Mouse (Mus musculus): Measurements from ENCODE around the gene Eepd1. TPM values are rescaled to one million over a fixed set of nuclear protein-coding genes. Genes with fewer than 3 reads are reported as not detected.

Eepd1 gene
- polyA plus RNA-seq, 1 experiment from 2014 or later, result 6.0 TPM

- Histone ChIP-seq H3K4me1 (replicated peaks; ENCODE audit: control insufficient read depth, insufficient read depth, low read length) (peaks cover 3% of the 10 kb centered on the region; the same call in 1 of the 2 replicates), H3K4me2 (ENCODE audit: low read length) (no peak overlapping the region), H3K4me3 (ENCODE audit: low read depth, low read length) (no peak overlapping the region), H3K9me3 (ENCODE audit: control insufficient read depth, low read length) (no peaks in the 10 kb centered on the region), H3K36me3 (ENCODE audit: control insufficient read depth, insufficient read depth, low read length) (no peaks in the 10 kb centered on the region), H3K27me3 (replicated peaks; ENCODE audit: control insufficient read depth, insufficient read depth, low read length) (no peaks in the 10 kb centered on the region), H3K27ac (ENCODE audit: low read depth) (no peak overlapping the region), H3K9ac (ENCODE audit: low read length) (no peak overlapping the region)
- WGBS, result 92% methylated on average over 10 of the region's 10 CpGs
- no peak for DNase-seq (ENCODE audit: low spot score)
- ATAC-seq (replicated peaks; ENCODE audit: low FRiP score, low TSS enrichment, low read depth), result no peak
These were observed 14.3 kb downstream of the Eepd1 start for GRCm38 (mm10) chr9:25495601-25496000.

DNA sequence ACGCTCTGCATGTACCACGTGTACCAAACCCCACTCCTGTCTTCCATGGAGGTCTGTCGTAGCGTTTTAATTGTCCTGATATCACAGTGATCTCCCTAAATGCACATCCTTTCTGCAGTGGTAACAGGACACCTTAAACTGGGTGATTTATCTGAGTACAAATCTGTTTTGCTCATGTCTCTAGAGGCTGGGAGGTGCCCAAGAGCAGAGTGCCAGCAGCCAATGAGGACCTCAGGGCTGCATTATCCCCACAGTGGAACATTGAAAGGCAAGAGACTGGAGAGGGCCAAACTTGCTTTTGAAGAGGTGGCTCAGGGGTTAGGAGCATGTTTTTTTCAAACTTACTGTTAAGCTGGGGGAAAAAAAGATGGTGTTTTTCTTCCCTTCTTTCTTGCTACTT lies 14.8 kb downstream of the Eepd1 start:
- ATAC-seq (replicated peaks; ENCODE audit: low FRiP score, low TSS enrichment, low read depth), result no peak

GRCm38 (mm10) chr9:25496703-25497102 lies 15.4 kb downstream of the Eepd1 start:
- Histone ChIP-seq H3K4me1 (replicated peaks; ENCODE audit: control insufficient read depth, insufficient read depth, low read length) (peaks cover 3% of the 10 kb centered on the region; the same call in 1 of the 2 replicates), H3K9me3 (ENCODE audit: control insufficient read depth, low read length) (no peaks in the 10 kb centered on the region), H3K36me3 (ENCODE audit: control insufficient read depth, insufficient read depth, low read length) (no peaks in the 10 kb centered on the region), H3K9ac (ENCODE audit: low read length) (no peak overlapping the region), H3K4me3 (ENCODE audit: low read depth, low read length) (no peak overlapping the region), H3K27me3 (replicated peaks; ENCODE audit: control insufficient read depth, insufficient read depth, low read length) (no peaks in the 10 kb centered on the region), H3K4me2 (ENCODE audit: low read length) (no peak overlapping the region), H3K27ac (ENCODE audit: low read depth) (no peak overlapping the region)
- 98% methylated on average over 2 of the region's 2 CpGs for WGBS
- DNase-seq (ENCODE audit: low spot score) (no peak), ATAC-seq (replicated peaks; ENCODE audit: low FRiP score, low TSS enrichment, low read depth) (no peak)

More for the DNA sequence above, 14.8 kb downstream of the Eepd1 start:
- no peaks in the 10 kb centered on the region for H3K36me3 ChIP-seq (ENCODE audit: control insufficient read depth, insufficient read depth, low read length)
- H3K27ac ChIP-seq (ENCODE audit: low read depth), result no peak overlapping the region
- H3K4me3 ChIP-seq (ENCODE audit: low read depth, low read length), result no peak overlapping the region
- H3K4me2 ChIP-seq (ENCODE audit: low read length), result no peak overlapping the region
- no peak for DNase-seq (ENCODE audit: low spot score)
- no peak overlapping the region for H3K9ac ChIP-seq (ENCODE audit: low read length)
- 78% methylated on average over 4 of the region's 4 CpGs for WGBS
- no peaks in the 10 kb centered on the region for H3K27me3 ChIP-seq (replicated peaks; ENCODE audit: control insufficient read depth, insufficient read depth, low read length)
- H3K4me1 ChIP-seq (replicated peaks; ENCODE audit: control insufficient read depth, insufficient read depth, low read length), result peaks cover 3% of the 10 kb centered on the region; the same call in 1 of the 2 replicates
- H3K9me3 ChIP-seq (ENCODE audit: control insufficient read depth, low read length), result no peaks in the 10 kb centered on the region

DNA sequence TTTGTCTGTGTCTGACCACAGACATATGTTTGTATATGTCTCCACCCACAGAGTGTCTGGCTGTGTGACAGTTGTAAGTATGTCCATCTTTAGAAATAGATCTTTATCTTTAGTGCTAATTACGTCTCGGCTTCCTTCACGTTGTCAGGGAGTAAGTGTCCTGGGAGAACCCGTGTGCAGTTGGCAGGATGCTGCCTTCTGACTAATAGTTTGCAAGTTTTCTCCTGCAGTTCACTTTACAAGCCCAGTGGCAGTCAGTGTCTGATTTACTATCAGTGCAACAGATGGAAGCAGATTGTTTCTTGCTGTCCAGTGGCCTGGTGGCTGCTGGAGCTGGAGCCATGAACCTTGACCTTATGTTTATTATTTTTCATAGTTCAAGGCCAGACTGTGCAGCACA lies 17.4 kb downstream of the Eepd1 start:
- Histone ChIP-seq H3K36me3 (ENCODE audit: control insufficient read depth, insufficient read depth, low read length) (no peaks in the 10 kb centered on the region), H3K4me1 (replicated peaks; ENCODE audit: control insufficient read depth, insufficient read depth, low read length) (peaks cover 3% of the 10 kb centered on the region; the same call in 1 of the 2 replicates), H3K9ac (ENCODE audit: low read length) (no peak overlapping the region), H3K4me3 (ENCODE audit: low read depth, low read length) (no peak overlapping the region), H3K27ac (ENCODE audit: low read depth) (no peak overlapping the region), H3K4me2 (ENCODE audit: low read length) (no peak overlapping the region), H3K9me3 (ENCODE audit: control insufficient read depth, low read length) (no peaks in the 10 kb centered on the region), H3K27me3 (replicated peaks; ENCODE audit: control insufficient read depth, insufficient read depth, low read length) (no peaks in the 10 kb centered on the region)
- 16% methylated on average over 4 of the region's 4 CpGs for WGBS
- no peak for ATAC-seq (replicated peaks; ENCODE audit: low FRiP score, low TSS enrichment, low read depth)
- DNase-seq (ENCODE audit: low spot score), result no peak

DNA sequence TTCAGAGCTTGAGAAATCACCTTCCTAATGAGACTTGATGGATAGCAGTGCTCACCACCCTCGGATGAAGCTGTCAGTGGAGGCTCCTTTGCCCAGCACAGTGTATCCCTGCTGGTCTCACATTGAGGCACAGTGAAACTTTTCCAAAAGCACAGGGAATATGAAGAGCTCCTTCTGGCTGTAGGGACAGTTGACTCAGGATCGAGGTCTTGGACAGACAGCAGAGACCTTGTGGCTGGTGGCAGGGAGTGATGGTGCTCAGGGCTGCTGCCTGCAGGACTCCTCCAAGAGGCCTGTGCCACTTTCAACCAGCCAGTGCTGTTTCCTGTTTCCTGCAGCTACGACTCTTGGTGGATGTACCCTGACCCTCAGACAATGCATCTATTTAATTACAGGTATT lies 18.0 kb downstream of the Eepd1 start:
- ATAC-seq (replicated peaks; ENCODE audit: low FRiP score, low TSS enrichment, low read depth) (no peak), DNase-seq (ENCODE audit: low spot score) (no peak)
- H3K27ac ChIP-seq (ENCODE audit: low read depth), result no peak overlapping the region
- H3K27me3 ChIP-seq (replicated peaks; ENCODE audit: control insufficient read depth, insufficient read depth, low read length), result no peaks in the 10 kb centered on the region
- H3K4me3 ChIP-seq (ENCODE audit: low read depth, low read length), result no peak overlapping the region
- H3K4me1 ChIP-seq (replicated peaks; ENCODE audit: control insufficient read depth, insufficient read depth, low read length), result peaks cover 3% of the 10 kb centered on the region; the same call in 1 of the 2 replicates
- no peaks in the 10 kb centered on the region for H3K9me3 ChIP-seq (ENCODE audit: control insufficient read depth, low read length)
- H3K36me3 ChIP-seq (ENCODE audit: control insufficient read depth, insufficient read depth, low read length), result no peaks in the 10 kb centered on the region
- 32% methylated on average over 3 of the region's 3 CpGs for WGBS
- no peak overlapping the region for H3K9ac ChIP-seq (ENCODE audit: low read length)
- H3K4me2 ChIP-seq (ENCODE audit: low read length), result no peak overlapping the region

- no peaks in the 10 kb centered on the region for H3K9me3 ChIP-seq (ENCODE audit: control insufficient read depth, low read length)
- H3K27me3 ChIP-seq (replicated peaks; ENCODE audit: control insufficient read depth, insufficient read depth, low read length), result no peaks in the 10 kb centered on the region
- no peak overlapping the region for H3K4me2 ChIP-seq (ENCODE audit: low read length)
- no peak for ATAC-seq (replicated peaks; ENCODE audit: low FRiP score, low TSS enrichment, low read depth)
- H3K4me1 ChIP-seq (replicated peaks; ENCODE audit: control insufficient read depth, insufficient read depth, low read length), result peaks cover 3% of the 10 kb centered on the region; the same call in 1 of the 2 replicates
- WGBS, result 79% methylated on average over 2 of the region's 2 CpGs
- no peak overlapping the region for H3K27ac ChIP-seq (ENCODE audit: low read depth)
- DNase-seq (ENCODE audit: low spot score), result no peak
- H3K4me3 ChIP-seq (ENCODE audit: low read depth, low read length), result no peak overlapping the region
- H3K36me3 ChIP-seq (ENCODE audit: control insufficient read depth, insufficient read depth, low read length), result no peaks in the 10 kb centered on the region
- no peak overlapping the region for H3K9ac ChIP-seq (ENCODE audit: low read length)
These were observed 18.7 kb downstream of the Eepd1 start for GRCm38 (mm10) chr9:25500031-25500430.

DNA sequence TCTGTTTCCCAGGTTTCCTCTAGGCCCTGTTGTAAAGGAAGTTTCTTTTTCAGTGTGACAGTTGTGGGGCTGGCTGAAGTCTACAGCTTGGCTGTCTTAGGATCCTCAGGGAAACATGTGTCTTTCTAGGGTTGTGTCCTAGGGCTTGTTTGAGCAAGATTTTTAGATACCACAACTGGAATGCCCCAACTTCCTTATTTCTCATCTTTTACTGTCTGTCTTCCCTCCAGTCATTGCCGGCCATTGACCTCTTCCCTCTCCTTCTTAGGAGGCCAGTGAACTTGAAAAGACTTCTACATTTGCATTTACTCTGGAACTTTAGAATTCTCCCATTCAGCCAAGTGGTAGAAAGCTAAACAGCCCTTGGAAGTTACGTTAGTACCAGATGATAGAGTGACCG lies 27.5 kb downstream of the Eepd1 start:
- DNase-seq (ENCODE audit: low spot score) (no peak), ATAC-seq (replicated peaks; ENCODE audit: low FRiP score, low TSS enrichment, low read depth) (no peak)
- Histone ChIP-seq H3K4me3 (ENCODE audit: low read depth, low read length) (no peak overlapping the region), H3K36me3 (ENCODE audit: control insufficient read depth, insufficient read depth, low read length) (no peaks in the 10 kb centered on the region), H3K27ac (ENCODE audit: low read depth) (no peak overlapping the region), H3K9ac (ENCODE audit: low read length) (no peak overlapping the region), H3K4me2 (ENCODE audit: low read length) (no peak overlapping the region), H3K27me3 (replicated peaks; ENCODE audit: control insufficient read depth, insufficient read depth, low read length) (no peaks in the 10 kb centered on the region), H3K9me3 (ENCODE audit: control insufficient read depth, low read length) (no peaks in the 10 kb centered on the region), H3K4me1 (replicated peaks; ENCODE audit: control insufficient read depth, insufficient read depth, low read length) (no peaks in the 10 kb centered on the region)
- WGBS, result 87% methylated on average over 3 of the region's 3 CpGs

GRCm38 (mm10) chr9:25510572-25510971 lies 29.2 kb downstream of the Eepd1 start:
- no peaks in the 10 kb centered on the region for H3K27me3 ChIP-seq (replicated peaks; ENCODE audit: control insufficient read depth, insufficient read depth, low read length)
- no peak for DNase-seq (ENCODE audit: low spot score)
- no peaks in the 10 kb centered on the region for H3K9me3 ChIP-seq (ENCODE audit: control insufficient read depth, low read length)
- H3K36me3 ChIP-seq (ENCODE audit: control insufficient read depth, insufficient read depth, low read length), result no peaks in the 10 kb centered on the region
- 87% methylated on average over 11 of the region's 11 CpGs for WGBS
- no peak overlapping the region for H3K9ac ChIP-seq (ENCODE audit: low read length)
- H3K4me3 ChIP-seq (ENCODE audit: low read depth, low read length), result no peak overlapping the region
- H3K4me1 ChIP-seq (replicated peaks; ENCODE audit: control insufficient read depth, insufficient read depth, low read length), result no peaks in the 10 kb centered on the region
- ATAC-seq (replicated peaks; ENCODE audit: low FRiP score, low TSS enrichment, low read depth), result no peak
- no peak overlapping the region for H3K27ac ChIP-seq (ENCODE audit: low read depth)
- H3K4me2 ChIP-seq (ENCODE audit: low read length), result no peak overlapping the region

DNA sequence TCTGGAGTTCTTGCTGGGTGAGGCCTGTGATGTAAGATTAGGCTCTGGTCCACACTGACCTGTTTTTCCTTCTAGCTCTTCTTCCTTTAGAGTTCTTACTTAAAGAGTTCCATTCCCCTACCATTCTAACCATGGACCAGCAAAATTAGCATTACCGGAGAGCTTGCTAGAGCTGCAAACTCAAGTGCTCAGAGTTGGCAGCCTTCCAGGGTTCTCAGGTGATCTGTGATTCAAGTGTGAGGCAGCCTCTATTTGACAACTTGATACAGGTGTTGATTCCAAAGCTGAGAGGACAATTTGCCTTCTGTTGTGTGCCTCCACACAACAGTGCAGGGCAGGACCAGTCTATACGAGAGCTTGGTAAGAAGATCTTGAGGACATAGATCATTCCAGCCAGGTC lies 31.7 kb downstream of the Eepd1 start:
- WGBS, result 63% methylated on average over 2 of the region's 2 CpGs
- H3K9ac ChIP-seq (ENCODE audit: low read length), result no peak overlapping the region

More for the DNA sequence above, 31.7 kb downstream of the Eepd1 start:
- H3K27ac ChIP-seq (ENCODE audit: low read depth), result no peak overlapping the region
- H3K27me3 ChIP-seq (replicated peaks; ENCODE audit: control insufficient read depth, insufficient read depth, low read length), result no peaks in the 10 kb centered on the region
- H3K4me2 ChIP-seq (ENCODE audit: low read length), result no peak overlapping the region
- H3K36me3 ChIP-seq (ENCODE audit: control insufficient read depth, insufficient read depth, low read length), result no peaks in the 10 kb centered on the region
- DNase-seq (ENCODE audit: low spot score) (no peak), ATAC-seq (replicated peaks; ENCODE audit: low FRiP score, low TSS enrichment, low read depth) (no peak)
- H3K4me1 ChIP-seq (replicated peaks; ENCODE audit: control insufficient read depth, insufficient read depth, low read length), result peaks cover 3% of the 10 kb centered on the region; the same call in 1 of the 2 replicates
- no peak overlapping the region for H3K4me3 ChIP-seq (ENCODE audit: low read depth, low read length)
- H3K9me3 ChIP-seq (ENCODE audit: control insufficient read depth, low read length), result no peaks in the 10 kb centered on the region

Measured in intestine, embryonic 14.5 days (tissue).